ENCODE assay signal across 20 mouse cellular contexts in genomic region chr5:117374372-117375049, GRCm38 (mm10). TPM values are rescaled to one million over a fixed set of nuclear protein-coding genes. Genes with fewer than 3 reads are reported as not detected.
DNase-seq lines count a peak whose midpoint lies in the region; ATAC-seq and TF ChIP-seq lines count a peak whose summit lies in the region.
"Had no signal": no experiment of that assay in that cellular context is flagged by ENCODE, and none has a peak within 500 bp of the region (broad histone marks: within the 10 kb centered on the region; RNA-seq: fewer than 3 reads in every experiment).

No protein-coding gene starts in this region.

- no peak for TF ChIP-seq POLR2A in cortical plate, adult 2 months (IDR thresholded peaks at IDR 0.05; ENCODE audit: extremely low read depth, insufficient read depth, low read length)

- no peaks in the 10 kb centered on the region for H3K27me3 ChIP-seq in intestine, postnatal 0 days (replicated peaks; ENCODE audit: control insufficient read depth, insufficient read depth, low read length)
- H3K27me3 ChIP-seq: embryonic facial prominence, embryonic 13.5 days; hindbrain, embryonic 12.5 days; neural tube, embryonic 12.5 days had no signal

- peak; percentile 44 to 55 for DNase-seq in left cerebral cortex, postnatal 36 days (ENCODE audit: low spot score in 2 of 2)
- no peak for DNase-seq in left cerebral cortex, postnatal 10 days (ENCODE audit: extremely low spot score in 1 of 2, low spot score in 2 of 2)
- DNase-seq in right cerebral cortex, postnatal 25 days: peak; percentile 23
- DNase-seq in right cerebral cortex, postnatal 10 days (ENCODE audit: low spot score in 2 of 2): no peak
- DNase-seq in adrenal gland, postnatal 25 days: no peak
- DNase-seq: adrenal gland, adult 2 months; cerebellum, adult 11-12 months; forebrain, postnatal 0 days; gastrocnemius, postnatal 36 days; heart, postnatal 10 days; kidney, adult 9 months; kidney, postnatal 36 days; layer of hippocampus, postnatal 36 days had no signal

- peak overlapping the region; percentile 56; the same call in 1 of the 2 replicates for H3K27ac ChIP-seq in cortical plate, adult 2 months (ENCODE audit: insufficient read depth, low read length)
- H3K27ac ChIP-seq in intestine, postnatal 0 days (ENCODE audit: low read depth, low read length): no peak overlapping the region
- H3K27ac ChIP-seq: embryonic facial prominence, embryonic 13.5 days; heart, embryonic 10.5 days; hindbrain, embryonic 12.5 days; neural tube, embryonic 12.5 days had no signal

- H3K9me3 ChIP-seq in intestine, postnatal 0 days (ENCODE audit: control insufficient read depth): no peaks in the 10 kb centered on the region
- H3K9me3 ChIP-seq: embryonic facial prominence, embryonic 13.5 days; heart, embryonic 10.5 days; hindbrain, embryonic 12.5 days; neural tube, embryonic 12.5 days had no signal

- H3K36me3 ChIP-seq in intestine, postnatal 0 days (ENCODE audit: control insufficient read depth, insufficient read depth): peaks cover 91% of the 10 kb centered on the region

- H3K4me2 ChIP-seq in intestine, postnatal 0 days (replicated peaks; ENCODE audit: low read depth): no peak overlapping the region
- H3K4me2 ChIP-seq: embryonic facial prominence, embryonic 13.5 days; hindbrain, embryonic 12.5 days; neural tube, embryonic 12.5 days had no signal

- 87% methylated on average over 7 of the region's 7 CpGs for WGBS in intestine, postnatal 0 days

- H3K4me1 ChIP-seq in cortical plate, adult 2 months (ENCODE audit: control insufficient read depth, insufficient read depth, low read length): peaks cover 16% of the 10 kb centered on the region
- H3K4me1 ChIP-seq in intestine, postnatal 0 days (replicated peaks; ENCODE audit: control insufficient read depth, insufficient read depth, low read length): no peaks in the 10 kb centered on the region
- H3K4me1 ChIP-seq: embryonic facial prominence, embryonic 13.5 days; heart, embryonic 10.5 days; neural tube, embryonic 12.5 days had no signal

- ATAC-seq in intestine, postnatal 0 days: no peak
- ATAC-seq: forebrain, postnatal 0 days; inflammation-experienced regulatory T-cells, adult 6 months had no signal

- intact Hi-C loops in left cerebral cortex, postnatal 36 days (cut with DNase I): no loop called here
- intact Hi-C loops in left cerebral cortex, postnatal 10 days (cut with DNase I): no loop called here

- no peak overlapping the region for H3K9ac ChIP-seq in intestine, postnatal 0 days (ENCODE audit: low read depth, low read length)
- H3K9ac ChIP-seq: embryonic facial prominence, embryonic 13.5 days; forebrain, postnatal 0 days; hindbrain, embryonic 12.5 days; neural tube, embryonic 12.5 days had no signal

- no peak overlapping the region for H3K4me3 ChIP-seq in cortical plate, adult 2 months (ENCODE audit: insufficient read depth, low read length)
- H3K4me3 ChIP-seq in intestine, postnatal 0 days (ENCODE audit: low read depth, low read length): no peak overlapping the region
- H3K4me3 ChIP-seq: embryonic facial prominence, embryonic 13.5 days; heart, embryonic 10.5 days; hindbrain, embryonic 12.5 days; neural tube, embryonic 12.5 days had no signal

- no peak for TF ChIP-seq CTCF in cortical plate, adult 2 months (IDR thresholded peaks at IDR 0.05; ENCODE audit: extremely low read depth, insufficient read depth, low read length)
- TF ChIP-seq CTCF in intestine, postnatal 0 days (IDR thresholded peaks at IDR 0.05; ENCODE audit: low read depth): no peak

RNA-seq across cellular contexts. Expression of gene Rfc5, which starts 14.3 kb away (rescaled TPM):
- total RNA-seq in left cerebral cortex, postnatal 36 days (2021): 10 to 100 TPM; 16.8 to 18.0 TPM
- total RNA-seq in left cerebral cortex, postnatal 10 days (2021): 10 to 100 TPM; 18.0 to 23.5 TPM
- polyA plus RNA-seq in cortical plate, adult 2 months (2012; rRNA removed): 16.8 and 18.5 TPM in 2 replicates
- 29.1 and 29.9 TPM in 2 replicates for polyA plus RNA-seq in intestine, postnatal 0 days (2015; fragmentation: Nextera tagmentation; extraction: Ambion mirVana)
- total RNA-seq in adrenal gland, postnatal 25 days (2021): 16.9 and 17.8 TPM in 2 replicates

RNA-seq across cellular contexts. Expression of gene Wsb2, which starts 17.4 kb away (rescaled TPM):
- 100 to 1,000 TPM; 294 to 334 TPM for total RNA-seq in left cerebral cortex, postnatal 36 days (2021)
- total RNA-seq in left cerebral cortex, postnatal 10 days (2021): 100 to 1,000 TPM; 462 to 490 TPM
- polyA plus RNA-seq in cortical plate, adult 2 months (2012; rRNA removed): 414 and 428 TPM in 2 replicates
- 125 and 130 TPM in 2 replicates for polyA plus RNA-seq in intestine, postnatal 0 days (2015; fragmentation: Nextera tagmentation; extraction: Ambion mirVana)
- 124 and 135 TPM in 2 replicates for total RNA-seq in adrenal gland, postnatal 25 days (2021)

RNA-seq across cellular contexts. Expression of gene Ksr2, which starts 39.3 kb away (rescaled TPM):
- total RNA-seq in left cerebral cortex, postnatal 36 days (2021): 10 to 100 TPM; 35.0 to 44.3 TPM
- total RNA-seq in left cerebral cortex, postnatal 10 days (2021): 10 to 100 TPM; 31.3 to 32.5 TPM
- polyA plus RNA-seq in cortical plate, adult 2 months (2012; rRNA removed): 9.1 TPM in 2 replicates
- 0.12 and 0.24 TPM in 2 replicates for polyA plus RNA-seq in intestine, postnatal 0 days (2015; fragmentation: Nextera tagmentation; extraction: Ambion mirVana)
- 4.7 and 6.2 TPM in 2 replicates for total RNA-seq in adrenal gland, postnatal 25 days (2021)

RNA-seq across cellular contexts. Expression of gene Vsig10, which starts 55.6 kb away (rescaled TPM):
- 1 to 10 TPM; 2.7 to 2.9 TPM for total RNA-seq in left cerebral cortex, postnatal 36 days (2021)
- total RNA-seq in left cerebral cortex, postnatal 10 days (2021): 1 to 10 TPM; 2.0 to 2.2 TPM
- 2.1 and 2.9 TPM in 2 replicates for polyA plus RNA-seq in cortical plate, adult 2 months (2012; rRNA removed)
- 13.9 and 14.9 TPM in 2 replicates for polyA plus RNA-seq in intestine, postnatal 0 days (2015; fragmentation: Nextera tagmentation; extraction: Ambion mirVana)
- total RNA-seq in adrenal gland, postnatal 25 days (2021): 18.2 and 34.2 TPM in 2 replicates

Comparison
In these comparisons a context has a peak if more than half of its experiments do, and no peak if none do; other contexts are left out.
1. DNase-seq: peak in left cerebral cortex, postnatal 36 days (2 of 2) and right cerebral cortex, postnatal 25 days (single experiment); none in left cerebral cortex, postnatal 10 days (0 of 2), right cerebral cortex, postnatal 10 days (0 of 2) and adrenal gland, postnatal 25 days (single experiment).